Mouse (Mus musculus): ENCODE data around the gene Gpi1.

The Gpi1 gene

GRCm38 (mm10) chr7:34230116-34230515, at the start of gene Gpi1:
TSS of gene Gpi1 (minus strand) at chr7:34230336.
- peak; percentile 80 to 86 for DNase-seq

GRCm38 (mm10) chr7:34277656-34278055, 47.5 kb upstream of the Gpi1 start:
- no peak for DNase-seq

- no peak for DNase-seq
Observed at GRCm38 (mm10) chr7:34276066-34276465, 45.9 kb upstream of the Gpi1 start.

DNA sequence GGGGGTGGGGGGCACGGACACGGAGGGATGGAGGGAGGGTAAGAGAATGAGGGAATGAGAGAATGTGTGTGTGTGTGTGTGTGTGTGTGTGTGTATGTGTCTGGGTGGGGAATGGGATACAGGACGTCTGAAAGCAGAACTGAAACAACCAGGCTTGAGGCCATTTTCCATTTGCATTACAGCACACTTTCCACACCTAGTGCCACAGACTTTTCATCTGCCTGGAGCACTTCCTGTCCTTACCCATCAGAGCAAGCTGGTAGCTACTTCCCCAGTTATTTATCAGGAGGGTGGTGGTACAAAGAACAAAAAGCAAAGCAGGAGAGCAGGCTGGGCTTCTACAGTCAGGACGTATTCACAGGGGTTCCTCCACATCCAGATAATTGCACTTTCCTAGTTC, 42.3 kb upstream of the Gpi1 start:
- no peak for DNase-seq

DNA sequence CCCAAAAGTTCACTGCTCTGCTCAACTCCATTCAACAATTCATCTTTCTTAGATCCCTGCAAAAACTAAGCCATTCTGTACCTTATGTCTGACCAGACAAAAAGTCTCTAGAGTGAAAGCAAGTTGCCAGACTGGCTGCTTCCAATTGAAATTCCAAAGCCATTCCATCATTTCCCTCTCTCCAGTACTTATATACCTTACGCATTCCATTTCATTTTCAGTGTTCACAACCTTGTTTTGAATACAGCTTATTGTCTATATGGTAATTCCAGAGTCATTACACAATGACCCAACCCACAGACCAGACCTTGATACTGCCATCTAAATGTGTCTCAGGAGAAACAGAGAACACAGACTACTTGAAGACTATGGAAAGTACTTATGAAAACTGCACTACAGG, 38.3 kb upstream of the Gpi1 start:
- DNase-seq = no peak

DNA sequence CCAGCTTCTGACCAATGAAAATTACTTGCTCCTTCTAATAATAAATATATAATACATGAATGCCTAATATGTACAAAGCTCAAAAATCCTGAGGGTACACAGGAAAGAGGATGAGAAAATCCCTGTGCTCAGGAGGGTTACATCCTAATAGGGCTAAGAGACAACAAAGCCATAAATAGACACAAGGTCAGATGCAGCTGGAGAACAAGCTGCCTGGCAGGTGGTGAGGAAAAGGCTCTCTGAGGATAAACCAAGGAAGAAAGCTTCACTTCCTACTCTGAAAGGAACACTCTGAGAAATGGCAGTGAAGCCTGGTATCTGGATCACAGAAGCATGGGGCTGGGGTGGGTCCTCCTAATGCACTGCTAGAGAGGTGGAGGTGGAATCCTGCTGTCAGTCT, 36.3 kb upstream of the Gpi1 start:
- no peak for DNase-seq

DNA sequence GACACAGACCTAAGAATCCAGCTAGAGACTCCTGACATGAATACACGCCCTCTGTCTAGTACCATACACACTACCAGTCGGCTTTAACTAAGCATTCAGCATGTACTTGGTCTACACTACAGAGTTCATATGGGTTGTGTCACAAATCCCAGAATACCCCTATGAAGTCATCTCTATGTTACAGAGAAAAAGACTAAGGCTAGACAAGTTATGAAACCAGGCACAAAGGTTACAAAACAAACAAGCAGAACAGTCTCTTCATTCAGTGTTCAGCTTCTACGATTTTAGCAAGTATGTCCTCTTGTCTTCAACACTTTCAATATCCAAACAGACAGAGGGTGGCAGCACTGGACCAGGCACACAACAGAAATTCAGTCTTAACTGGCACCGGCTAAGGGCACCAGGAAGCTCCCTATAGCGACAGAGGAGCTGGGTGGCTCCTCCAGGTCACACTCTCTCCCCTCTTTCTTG, 35.8 kb upstream of the Gpi1 start:
- peak; percentile 79 to 84 for DNase-seq

- no peak for DNase-seq
Observed at GRCm38 (mm10) chr7:34263437-34263836, 33.3 kb upstream of the Gpi1 start.

DNA sequence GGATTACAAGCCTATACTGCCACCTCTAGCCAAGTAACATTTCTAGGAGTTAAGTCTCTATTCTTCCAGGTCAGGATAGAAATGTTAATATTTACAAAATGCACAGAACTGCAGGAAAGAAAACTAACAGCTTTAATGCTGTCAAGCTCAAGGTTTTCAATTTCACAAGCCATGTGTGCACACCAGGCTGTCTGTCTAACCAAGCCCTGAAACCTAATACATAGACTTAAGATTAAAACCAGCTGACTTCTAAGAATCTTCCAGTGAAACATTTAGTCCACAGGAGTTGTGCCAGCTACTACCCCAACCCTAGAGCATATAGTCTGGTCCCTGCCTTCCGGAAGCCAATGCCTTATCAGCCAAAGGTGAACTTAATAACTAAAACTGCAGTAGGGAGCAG, 28.3 kb upstream of the Gpi1 start:
- DNase-seq = no peak

DNA sequence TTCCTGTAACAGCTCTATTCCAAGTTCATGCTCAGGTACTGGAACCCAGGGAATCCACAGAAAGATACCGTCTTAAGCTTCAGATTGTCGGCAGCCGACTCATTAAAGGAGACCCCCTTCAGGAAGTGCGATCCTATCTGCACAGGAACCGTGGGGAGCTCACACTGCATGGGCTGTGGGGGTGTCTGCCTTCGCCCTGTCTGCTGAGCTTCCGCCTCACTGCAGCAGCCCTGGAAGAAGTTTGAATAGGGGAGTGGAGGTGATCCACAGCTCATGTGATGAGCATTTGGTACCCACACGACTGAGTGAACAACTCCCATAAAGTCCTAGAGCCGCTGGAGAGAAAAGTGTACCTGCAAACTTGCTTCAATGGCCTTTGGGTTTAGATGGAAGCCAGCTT, 27.1 kb upstream of the Gpi1 start:
- DNase-seq = no peak

DNA sequence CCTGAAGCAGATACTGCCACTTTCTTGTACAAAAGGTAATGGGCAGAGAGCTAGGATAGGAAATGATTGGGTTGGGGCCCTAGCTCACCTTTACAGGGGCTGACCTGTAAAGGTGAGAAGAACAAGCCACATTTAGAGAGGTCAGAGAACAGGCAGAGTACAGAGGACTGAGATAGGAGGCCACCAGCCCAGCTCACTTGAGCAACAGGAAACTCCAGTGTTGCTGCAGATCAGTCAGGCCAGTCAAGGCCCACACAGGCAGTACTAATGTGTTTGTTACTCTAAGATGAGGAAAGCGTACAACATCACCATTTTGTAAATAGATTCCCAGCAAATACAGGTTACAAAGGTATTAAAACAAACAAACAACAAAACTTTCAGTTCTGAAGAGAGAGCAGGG, 25.8 kb upstream of the Gpi1 start:
- no peak for DNase-seq

- no peak for DNase-seq
Observed at GRCm38 (mm10) chr7:34255137-34255536, 25.0 kb upstream of the Gpi1 start.

GRCm38 (mm10) chr7:34252030-34252429, 21.9 kb upstream of the Gpi1 start:
- DNase-seq = no peak

GRCm38 (mm10) chr7:34250738-34251137, 20.6 kb upstream of the Gpi1 start, which contains the start of gene Gm6096:
TSS of gene Gm6096 (plus strand) at chr7:34251038.
- no peak for DNase-seq

DNA sequence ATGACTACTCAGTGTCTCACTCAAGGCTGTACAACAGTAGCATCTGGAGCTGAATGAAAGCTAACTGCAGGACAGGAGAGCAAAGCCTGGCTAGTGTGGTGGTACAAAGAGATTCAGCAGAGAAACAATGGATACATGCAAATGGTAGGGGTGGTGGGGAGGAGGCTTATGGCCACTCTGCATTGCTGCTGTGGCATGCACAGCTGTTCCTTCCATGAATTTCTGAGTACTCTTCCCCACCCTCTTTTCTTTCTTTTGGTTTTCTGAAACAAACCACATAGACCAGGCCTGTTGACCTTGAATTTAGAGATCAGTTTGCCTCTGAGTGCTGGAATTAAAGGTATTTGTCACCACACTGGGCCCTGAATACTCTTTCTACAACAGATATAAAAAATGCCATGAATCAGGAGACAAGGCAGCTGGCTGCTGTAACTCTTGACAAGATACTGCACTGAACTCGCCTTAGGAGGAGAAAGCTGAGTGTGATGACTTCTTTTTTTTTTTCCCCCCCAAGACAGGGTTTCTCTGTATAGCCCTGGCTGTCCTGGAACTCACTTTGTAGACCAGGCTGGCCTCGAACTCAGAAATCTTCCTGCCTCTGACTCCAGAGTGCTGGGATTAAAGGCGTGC, 16.8 kb upstream of the Gpi1 start:
- no peak for DNase-seq

GRCm38 (mm10) chr7:34242176-34242575, 12.0 kb upstream of the Gpi1 start:
- DNase-seq = peak; percentile 74 to 79

- no peak for DNase-seq
Observed at GRCm38 (mm10) chr7:34238086-34238485, 8.0 kb upstream of the Gpi1 start.

GRCm38 (mm10) chr7:34235602-34236001, 5.5 kb upstream of the Gpi1 start:
- DNase-seq = no peak

GRCm38 (mm10) chr7:34234610-34235561, 4.8 kb upstream of the Gpi1 start:
- no peak for DNase-seq

GRCm38 (mm10) chr7:34233909-34234609, 3.9 kb upstream of the Gpi1 start:
- peak; percentile 100 for DNase-seq

- no peak for DNase-seq
Observed at GRCm38 (mm10) chr7:34232785-34233725, 2.9 kb upstream of the Gpi1 start.

GRCm38 (mm10) chr7:34229691-34230111, 435 bp downstream of the Gpi1 start:
- peak; percentile 63 for DNase-seq
